Mouse (Mus musculus) heart, embryonic 10.5 days (tissue): ENCODE measurements around the gene Gm10282. TPM values are rescaled to one million over a fixed set of nuclear protein-coding genes. Genes with fewer than 3 reads are reported as not detected.

Source experiments
- DNase-seq: peaks from one replicate; pipeline ENCODE4 v3.0.0-alpha.2; 2017; ENCODE audit warnings: low spot score
- H3K27ac ChIP-seq: fragments of 300-500 bp; sonication (generic); 2 replicates; pipeline ENCODE4 v1.5.1; 2016; ENCODE audit warnings: mild to moderate bottlenecking
- H3K27me3 ChIP-seq: fragments of 300-500 bp; sonication (generic); 2 replicates; pipeline ENCODE4 v1.6.1; 2016; ENCODE audit warnings: mild to moderate bottlenecking; ENCODE audit not compliant: poor library complexity, insufficient read depth, severe bottlenecking
- H3K36me3 ChIP-seq: fragments of 300-500 bp; sonication (generic); 2 replicates; pipeline ENCODE4 v1.6.1; 2016; ENCODE audit warnings: mild to moderate bottlenecking, moderate library complexity
- H3K4me1 ChIP-seq: fragments of 300-500 bp; sonication (generic); 2 replicates; pipeline ENCODE4 v1.6.1; 2016; ENCODE audit warnings: mild to moderate bottlenecking
- H3K4me3 ChIP-seq: fragments of 300-500 bp; sonication (generic); 2 replicates; pipeline ENCODE4 v1.5.1; 2016; ENCODE audit warnings: mild to moderate bottlenecking, moderate library complexity
- H3K9me3 ChIP-seq: fragments of 300-500 bp; sonication (generic); 2 replicates; pipeline ENCODE4 v1.6.1; 2016; ENCODE audit warnings: mild to moderate bottlenecking, moderate library complexity
- WGBS: fragments of 180-500 bp; shearing (Covaris S2); methylation state at CpG from one replicate; pipeline ENCODE4 v1.1.7; 2016; 5-methylcytosine and 5-hydroxymethylcytosine counted together
- polyA plus RNA-seq: library from polyadenylated mRNA; unstranded; fragments of >200 nt; fragmentation: Nextera tagmentation; extraction: Ambion mirVana; gene quantifications from 2 replicates; pipeline ENCODE4 v1.2.1, GENCODE M21; 2016

Gene Gm10282
- polyA plus RNA-seq, 1 experiment from 2014 or later, result 23.4 TPM

DNA sequence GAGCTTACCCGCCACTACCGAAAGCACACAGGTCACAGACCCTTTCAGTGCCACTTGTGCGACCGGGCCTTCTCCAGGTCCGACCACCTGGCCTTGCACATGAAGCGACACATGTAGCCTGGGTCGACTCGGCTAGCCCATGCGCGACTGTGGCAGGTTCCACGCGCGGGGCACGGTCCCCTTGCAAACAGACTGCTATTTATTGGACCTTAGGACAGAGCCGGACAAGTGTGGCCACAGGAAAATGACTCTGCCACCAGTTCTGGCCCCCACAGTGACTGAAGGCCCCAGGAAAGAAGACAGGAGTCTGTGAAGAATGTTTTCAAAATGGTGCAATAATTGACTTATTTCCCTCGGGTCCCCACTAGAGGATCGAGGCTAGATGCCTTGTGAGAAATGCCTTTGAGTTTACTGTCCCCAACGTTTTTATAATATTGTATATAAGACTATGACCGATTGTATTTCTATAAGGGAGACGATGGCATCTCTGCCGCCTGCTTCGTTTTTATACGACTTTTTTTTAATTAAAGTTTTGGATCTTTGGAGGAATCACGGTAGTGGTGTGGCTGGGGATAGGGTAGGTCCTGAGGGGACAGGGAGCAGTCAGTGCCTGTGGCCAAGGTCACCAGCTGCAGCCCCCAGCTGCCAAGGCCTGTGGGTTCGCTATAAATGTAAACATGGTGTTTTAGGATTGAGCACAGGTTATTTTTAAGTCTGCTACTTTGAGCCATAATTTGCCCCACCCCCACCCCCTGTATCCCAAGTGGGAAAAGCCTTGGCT is 15.9 kb upstream of the Gm10282 start:
- H3K4me1 ChIP-seq, result peaks cover 44% of the 10 kb centered on the region
- peak overlapping the region; percentile 71 for H3K4me3 ChIP-seq
- H3K36me3 ChIP-seq, result no peaks in the 10 kb centered on the region; the same call in 1 of the 2 replicates
- 52% methylated on average over 25 of the region's 25 CpGs for WGBS
- H3K9me3 ChIP-seq, result no peaks in the 10 kb centered on the region; the same call in 1 of the 2 replicates
- H3K27ac ChIP-seq, result 0 out of 2 replicates have a peak overlapping the region, but pooled peaks have one; percentile 23
- no peak for DNase-seq
- peaks cover 42% of the 10 kb centered on the region for H3K27me3 ChIP-seq

DNA sequence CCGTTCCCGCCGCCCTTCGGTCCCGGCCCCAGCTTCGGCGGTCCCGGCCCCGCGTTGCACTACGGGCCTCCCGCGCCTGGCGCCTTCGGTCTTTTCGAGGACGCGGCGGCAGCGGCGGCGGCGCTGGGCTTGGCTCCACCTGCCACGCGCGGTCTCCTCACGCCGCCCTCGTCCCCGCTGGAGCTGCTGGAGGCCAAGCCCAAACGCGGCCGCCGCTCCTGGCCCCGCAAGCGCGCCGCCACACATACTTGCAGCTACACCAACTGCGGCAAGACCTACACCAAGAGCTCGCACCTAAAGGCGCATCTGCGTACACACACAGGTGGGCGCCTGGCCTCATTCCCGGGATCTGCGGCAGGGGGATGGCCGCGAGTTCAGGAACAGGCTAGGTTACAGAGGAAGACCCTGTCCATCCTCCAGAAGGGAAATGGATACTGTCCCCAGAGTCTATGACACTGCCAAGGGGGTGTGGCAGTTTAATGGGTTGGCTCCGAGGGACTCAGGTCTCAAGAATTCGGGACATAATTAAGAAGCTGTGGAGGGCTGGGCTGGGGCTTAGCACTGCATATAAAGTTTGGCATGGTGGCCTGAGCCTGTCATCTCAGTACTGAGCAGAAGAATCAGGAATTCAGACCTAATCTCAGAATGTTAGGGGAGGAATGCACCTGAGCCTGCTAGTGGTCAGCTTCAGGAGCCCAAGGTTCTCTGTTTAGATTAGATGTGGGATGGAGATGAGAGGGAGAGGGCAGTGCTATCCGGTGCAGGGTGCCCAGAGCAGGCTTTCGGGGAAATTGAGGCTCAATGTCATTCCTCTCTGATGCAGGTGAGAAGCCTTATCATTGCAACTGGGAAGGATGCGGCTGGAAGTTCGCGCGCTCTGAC is 15.1 kb upstream of the Gm10282 start:
- peaks cover 42% of the 10 kb centered on the region for H3K27me3 ChIP-seq

DNA sequence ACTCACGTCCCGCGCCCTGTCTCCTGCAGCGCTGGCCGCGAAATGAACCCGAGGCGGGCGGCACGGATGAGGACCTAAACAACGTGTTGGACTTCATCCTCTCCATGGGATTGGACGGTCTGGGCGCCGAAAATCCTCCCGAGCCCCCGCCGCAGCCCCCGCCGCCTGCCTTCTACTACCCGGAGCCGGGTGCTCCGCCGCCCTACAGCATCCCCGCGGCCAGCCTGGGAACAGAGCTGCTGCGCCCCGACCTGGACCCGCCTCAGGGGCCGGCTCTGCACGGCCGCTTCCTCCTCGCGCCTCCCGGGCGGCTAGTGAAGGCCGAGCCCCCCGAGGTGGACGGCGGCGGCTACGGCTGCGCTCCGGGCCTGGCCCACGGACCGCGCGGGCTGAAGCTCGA is 14.3 kb upstream of the Gm10282 start:
- Histone ChIP-seq H3K27me3 (peaks cover 42% of the 10 kb centered on the region), H3K9me3 (no peaks in the 10 kb centered on the region; the same call in 1 of the 2 replicates), H3K36me3 (no peaks in the 10 kb centered on the region; the same call in 1 of the 2 replicates), H3K27ac (peak overlapping the region; percentile 93), H3K4me1 (peaks cover 44% of the 10 kb centered on the region), H3K4me3 (peak overlapping the region; percentile 71)
- under 1% methylated on average over 36 of the region's 48 CpGs for WGBS
- DNase-seq, result no peak

More for the DNA sequence above, 15.1 kb upstream of the Gm10282 start:
- Histone ChIP-seq H3K27ac (peak overlapping the region; percentile 93), H3K4me1 (peaks cover 44% of the 10 kb centered on the region), H3K9me3 (no peaks in the 10 kb centered on the region; the same call in 1 of the 2 replicates), H3K36me3 (no peaks in the 10 kb centered on the region; the same call in 1 of the 2 replicates), H3K4me3 (peak overlapping the region; percentile 71)
- WGBS, result 4% methylated on average over 55 of the region's 55 CpGs
- no peak for DNase-seq

DNA sequence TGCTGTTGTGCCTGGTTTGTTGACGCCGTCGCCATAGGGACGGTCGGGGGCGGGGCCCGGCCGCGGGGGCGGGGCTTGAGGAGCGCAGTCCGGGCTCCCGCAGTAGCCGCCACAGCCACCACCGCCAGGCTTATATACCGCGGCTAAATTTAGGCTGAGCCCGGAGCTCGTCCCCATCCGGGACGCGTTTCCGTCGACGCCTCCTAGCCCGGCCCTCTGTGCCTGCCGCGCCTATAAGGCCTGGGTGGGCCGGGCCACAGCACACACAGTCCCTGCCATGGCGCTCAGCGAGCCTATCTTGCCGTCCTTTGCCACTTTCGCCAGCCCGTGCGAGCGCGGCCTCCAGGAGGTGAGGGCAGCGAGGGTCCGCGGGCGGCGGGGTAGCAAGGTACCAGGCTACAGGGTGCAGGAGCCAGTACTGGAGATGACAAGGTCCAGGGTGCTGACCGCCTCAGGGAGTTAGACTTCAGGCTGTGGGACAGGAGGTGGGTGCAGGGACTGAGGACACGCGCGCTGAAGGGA is 13.8 kb upstream of the Gm10282 start, which contains the start of gene Klf2:
Gene Klf2 (plus strand): TSS at position 233 of the 522 bp plus-strand sequence.
- H3K4me1 ChIP-seq, result peaks cover 44% of the 10 kb centered on the region
- WGBS, result under 1% methylated on average over 46 of the region's 46 CpGs
- peaks cover 42% of the 10 kb centered on the region for H3K27me3 ChIP-seq
- peak within 1 kb of the TSS; percentile 71 for H3K4me3 ChIP-seq
- DNase-seq, result peak; percentile 98
- peak within 1 kb of the TSS; percentile 93 for H3K27ac ChIP-seq
- H3K9me3 ChIP-seq, result no peaks in the 10 kb centered on the region; the same call in 1 of the 2 replicates
- no peaks in the 10 kb centered on the region; the same call in 1 of the 2 replicates for H3K36me3 ChIP-seq

DNA sequence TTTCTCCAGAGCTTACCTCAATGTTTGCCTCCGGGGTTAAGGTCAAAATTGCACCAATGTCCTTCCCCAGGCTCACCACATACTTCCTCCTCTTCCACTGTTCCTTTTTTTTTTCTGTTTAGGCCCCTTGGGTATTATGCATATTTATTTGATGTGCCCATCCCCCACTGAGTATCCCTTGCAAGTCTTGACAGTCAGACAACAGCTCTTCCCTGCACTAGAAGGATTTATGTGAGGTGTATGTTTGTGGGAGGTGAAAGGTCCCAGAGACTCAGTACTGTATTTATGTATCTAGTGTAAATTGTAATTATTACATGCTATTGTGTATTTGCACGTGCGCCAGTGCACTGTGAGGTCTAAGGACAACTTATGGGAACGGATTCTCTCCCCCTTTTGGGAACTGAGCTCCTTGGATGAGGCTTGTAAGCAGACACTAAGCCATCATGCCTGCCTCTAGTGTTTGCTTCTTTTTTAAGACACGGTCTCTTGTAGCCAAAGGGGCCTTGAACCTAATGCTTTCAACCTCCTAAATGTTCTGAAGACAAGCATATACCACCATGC is 12.8 kb upstream of the Gm10282 start:
- Histone ChIP-seq H3K4me1 (peaks cover 38% of the 10 kb centered on the region), H3K9me3 (no peaks in the 10 kb centered on the region; the same call in 1 of the 2 replicates), H3K36me3 (no peaks in the 10 kb centered on the region), H3K27me3 (peaks cover 36% of the 10 kb centered on the region), H3K4me3 (no peak overlapping the region), H3K27ac (peak overlapping the region; percentile 93)
- DNase-seq, result no peak
- WGBS, result 42% methylated on average over 5 of the region's 5 CpGs

DNA sequence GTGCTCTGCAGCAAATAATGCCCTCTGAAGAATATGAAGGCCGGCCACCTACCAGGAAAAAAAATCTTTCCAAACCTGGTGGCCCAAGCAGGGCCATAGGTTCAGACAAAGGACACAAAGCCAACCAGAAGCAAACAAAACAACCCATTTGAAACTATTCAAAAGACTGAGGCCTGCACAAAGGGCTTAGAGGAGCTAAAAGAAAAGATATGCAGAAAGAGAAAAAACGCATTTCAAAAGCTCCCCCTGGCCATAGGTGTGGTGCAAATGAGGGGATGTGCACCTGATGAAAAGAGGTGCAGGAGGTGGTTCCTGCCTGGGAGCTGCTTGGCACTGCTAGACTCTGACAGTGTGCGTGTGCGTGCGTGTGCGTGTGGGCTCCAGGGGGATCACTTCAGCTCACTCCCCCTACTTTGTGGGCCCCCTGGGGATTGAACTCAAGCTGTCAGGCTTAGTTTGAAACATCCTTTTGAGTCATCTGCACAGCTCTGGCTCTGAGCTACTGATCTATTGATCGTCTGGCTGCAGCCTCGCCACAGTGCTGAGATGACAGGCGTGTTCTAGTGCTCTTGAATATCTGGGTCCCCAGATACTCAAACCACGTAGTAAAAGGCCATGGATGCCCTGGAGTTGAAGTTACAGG is 11.1 kb upstream of the Gm10282 start:
- Histone ChIP-seq H3K27ac (no peak overlapping the region), H3K36me3 (no peaks in the 10 kb centered on the region), H3K9me3 (no peaks in the 10 kb centered on the region; the same call in 1 of the 2 replicates), H3K4me3 (no peak overlapping the region), H3K27me3 (peaks cover 21% of the 10 kb centered on the region), H3K4me1 (peaks cover 36% of the 10 kb centered on the region)
- 52% methylated on average over 10 of the region's 10 CpGs for WGBS
- DNase-seq, result no peak

DNA sequence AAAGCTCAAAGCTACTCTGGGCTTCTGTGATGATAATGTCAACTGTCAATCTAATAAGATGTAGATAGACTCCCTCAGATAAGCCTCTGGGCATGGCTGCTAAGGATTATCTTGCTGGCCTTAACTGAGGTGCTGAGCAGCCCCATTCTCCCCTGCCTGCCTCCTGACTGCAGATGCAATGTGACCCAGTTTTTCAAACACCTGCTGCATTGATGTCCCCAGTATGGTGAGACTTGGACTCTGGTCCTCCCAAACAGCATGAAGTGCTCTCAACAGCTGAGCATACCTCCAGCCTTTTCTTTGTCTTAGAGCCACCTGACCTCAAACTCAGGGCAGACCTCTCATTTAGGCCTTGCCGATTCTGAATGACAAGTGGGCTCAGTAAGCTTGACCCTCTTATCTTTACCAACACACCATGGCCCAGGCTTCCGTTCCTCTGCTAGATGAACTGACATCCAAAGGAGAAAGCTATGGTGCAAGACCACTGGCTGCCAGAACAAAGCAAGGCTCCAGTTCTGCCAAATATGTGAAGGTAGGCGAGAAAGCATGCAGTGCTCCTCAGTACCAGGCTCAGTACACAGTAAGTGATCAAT is 8.0 kb upstream of the Gm10282 start:
- Histone ChIP-seq H3K27me3 (no peaks in the 10 kb centered on the region), H3K4me1 (peaks cover 19% of the 10 kb centered on the region), H3K4me3 (no peak overlapping the region), H3K9me3 (no peaks in the 10 kb centered on the region), H3K36me3 (no peaks in the 10 kb centered on the region), H3K27ac (no peak overlapping the region)
- peak; percentile 76 for DNase-seq
- 48% methylated on average over 3 of the region's 3 CpGs for WGBS

DNA sequence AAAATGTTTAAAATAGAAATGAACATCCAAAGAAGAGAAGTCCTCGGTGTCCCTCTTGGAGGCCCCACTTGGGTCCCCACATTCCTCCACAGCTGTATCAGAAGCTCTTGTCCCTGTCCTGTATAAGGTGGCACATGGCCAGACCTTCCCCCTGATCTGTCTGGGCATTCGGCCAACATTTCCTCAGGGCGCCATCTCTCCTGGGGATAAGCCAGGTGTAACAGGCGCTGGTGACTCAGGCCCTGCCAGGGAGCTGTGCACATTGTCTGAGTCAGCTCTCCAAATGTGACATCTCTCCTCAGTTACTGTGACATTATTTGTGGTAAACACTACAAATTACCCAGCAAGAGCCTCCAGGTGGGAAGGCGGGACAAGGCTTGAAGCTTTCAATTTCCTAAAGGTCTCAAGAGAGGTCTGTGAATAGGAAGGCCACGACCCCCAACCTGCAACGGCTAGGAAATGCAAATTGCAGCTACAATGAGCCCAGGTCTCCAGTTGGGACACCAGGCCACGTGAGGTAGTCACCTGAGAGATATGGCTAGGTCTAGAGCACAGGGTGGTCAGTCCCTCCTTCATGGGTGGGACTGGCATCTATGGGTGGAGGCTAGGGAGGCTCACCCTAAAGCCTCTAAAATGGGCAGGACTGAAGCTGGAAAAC is 5.9 kb upstream of the Gm10282 start:
- 50% methylated on average over 8 of the region's 8 CpGs for WGBS

DNA sequence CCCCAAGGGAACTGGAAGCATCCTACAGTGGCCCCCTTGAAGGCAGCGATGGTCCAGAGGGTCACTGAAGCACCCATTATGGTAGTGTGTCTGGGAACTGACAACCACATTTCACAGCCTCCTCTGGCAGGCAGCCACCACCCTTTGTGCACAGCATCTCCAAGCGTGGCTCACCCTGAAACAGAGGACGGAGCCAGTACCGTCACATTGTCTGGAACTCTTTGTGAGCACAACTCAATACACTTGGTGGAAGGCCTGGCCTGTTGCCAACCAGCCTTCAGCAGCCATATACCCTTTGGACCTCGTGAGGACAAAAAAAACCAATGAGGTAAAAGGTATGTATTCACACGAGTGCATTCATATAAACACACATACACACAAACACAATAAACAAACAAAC is 3.2 kb upstream of the Gm10282 start:
- Histone ChIP-seq H3K4me3 (no peak overlapping the region), H3K4me1 (peaks cover 9% of the 10 kb centered on the region), H3K36me3 (no peaks in the 10 kb centered on the region), H3K27ac (no peak overlapping the region), H3K9me3 (no peaks in the 10 kb centered on the region), H3K27me3 (no peaks in the 10 kb centered on the region)
- 49% methylated on average over 6 of the region's 6 CpGs for WGBS
- no peak for DNase-seq

More for the DNA sequence above, 5.9 kb upstream of the Gm10282 start:
- no peak for DNase-seq
- Histone ChIP-seq H3K36me3 (no peaks in the 10 kb centered on the region), H3K27ac (0 out of 2 replicates have a peak overlapping the region, but pooled peaks have one; percentile 29), H3K4me3 (no peak overlapping the region), H3K9me3 (no peaks in the 10 kb centered on the region), H3K27me3 (no peaks in the 10 kb centered on the region), H3K4me1 (peaks cover 9% of the 10 kb centered on the region)

DNA sequence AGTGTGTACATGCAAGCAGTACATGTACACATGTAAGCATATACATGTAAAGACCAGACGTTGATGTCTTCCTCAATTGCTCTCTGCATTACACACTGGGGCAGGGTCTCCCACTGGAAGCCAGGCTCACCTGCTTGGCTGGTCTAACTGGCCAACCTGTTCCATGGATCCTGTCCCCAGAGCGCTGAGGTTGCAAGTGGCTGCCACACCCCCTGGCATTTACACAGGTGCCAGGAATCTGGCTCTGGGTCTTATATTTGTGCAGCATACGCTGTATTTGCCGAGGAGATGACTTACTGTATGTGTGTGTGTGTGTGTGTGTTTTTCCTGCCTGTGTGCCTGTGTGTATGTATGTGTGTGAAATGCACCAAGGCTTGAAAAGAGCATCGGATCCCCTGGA is 1.9 kb upstream of the Gm10282 start:
- DNase-seq, result no peak
- no peaks in the 10 kb centered on the region for H3K27me3 ChIP-seq
- no peaks in the 10 kb centered on the region for H3K36me3 ChIP-seq
- peaks cover 14% of the 10 kb centered on the region for H3K4me1 ChIP-seq
- no peak overlapping the region for H3K4me3 ChIP-seq
- 86% methylated on average over 5 of the region's 5 CpGs for WGBS
- no peaks in the 10 kb centered on the region for H3K9me3 ChIP-seq
- no peak overlapping the region; the same call in 1 of the 2 replicates for H3K27ac ChIP-seq

DNA sequence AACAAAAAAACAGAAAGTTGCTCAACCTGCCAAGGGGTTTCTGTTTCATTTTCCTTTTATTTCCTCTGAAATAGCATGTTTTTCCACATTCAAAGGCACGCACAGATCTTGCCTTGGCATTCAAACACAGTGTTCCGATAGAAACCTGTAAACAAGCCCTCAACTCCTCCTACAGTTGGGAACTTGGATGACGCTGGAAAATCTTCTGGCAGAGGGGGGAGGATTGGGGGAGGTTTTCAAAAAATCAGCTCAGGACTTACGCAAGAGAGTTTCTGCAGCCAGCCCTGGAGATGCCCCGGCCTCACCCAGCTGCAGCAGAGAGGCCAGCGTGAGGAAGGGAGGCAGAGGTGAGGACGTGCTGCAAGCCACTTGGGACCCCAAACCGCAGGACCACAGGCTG is 1.4 kb downstream of the Gm10282 start:
- Histone ChIP-seq H3K27me3 (no peaks in the 10 kb centered on the region), H3K36me3 (no peaks in the 10 kb centered on the region), H3K4me1 (peaks cover 5% of the 10 kb centered on the region; the same call in 1 of the 2 replicates), H3K27ac (no peak overlapping the region), H3K4me3 (no peak overlapping the region), H3K9me3 (no peaks in the 10 kb centered on the region)
- DNase-seq, result no peak
- WGBS, result 63% methylated on average over 8 of the region's 8 CpGs
